Mouse (Mus musculus) testis, adult 2 months (tissue): ENCODE results near the gene Srek1.

Experiments
- CTCF ChIP-seq: fragments of 200-500 bp; IDR thresholded peaks from 2 replicates; pipeline ENCODE4 v1.5.1; 2012; ENCODE audit warnings: low read depth, mild to moderate bottlenecking, inconsistent platforms, low read length, moderate library complexity; ENCODE audit not compliant: control insufficient read depth, insufficient read depth, insufficient replicate concordance
- POLR2A ChIP-seq: fragments of 200-500 bp; IDR thresholded peaks from 2 replicates; pipeline ENCODE4 v1.6.1; 2012; ENCODE audit warnings: low read depth, mild to moderate bottlenecking, inconsistent platforms, low read length, moderate library complexity; ENCODE audit not compliant: control insufficient read depth

GRCm38 (mm10) chr13:103803721-103804120 is 29.3 kb upstream of the Srek1 start:
- no peak for TF ChIP-seq POLR2A
- TF ChIP-seq CTCF = no peak
